Mouse (Mus musculus) brain, embryonic 14.5 days (tissue): ENCODE data around the gene Magi3.

Source experiments
- CTCF ChIP-seq: fragments of 200-500 bp; IDR thresholded peaks from 2 replicates; pipeline ENCODE4 v1.5.1; 2012; ENCODE audit warnings: inconsistent platforms, mild to moderate bottlenecking, moderate library complexity, borderline replicate concordance; ENCODE audit not compliant: insufficient read depth, insufficient read length; ENCODE audit errors: extremely low read depth
- POLR2A ChIP-seq: fragments of 200-500 bp; IDR thresholded peaks from 2 replicates; pipeline ENCODE4 v1.6.1; 2012; ENCODE audit warnings: mild to moderate bottlenecking, inconsistent platforms, borderline replicate concordance; ENCODE audit not compliant: poor library complexity, insufficient read depth, insufficient read length, severe bottlenecking; ENCODE audit errors: extremely low read depth

- TF ChIP-seq CTCF (no peak), POLR2A (no peak)
These were observed 124.2 kb downstream of the Magi3 start for GRCm38 (mm10) chr3:104095936-104096335.
